Mouse (Mus musculus) gastrocnemius, postnatal 36 days (tissue): ENCODE results near the gene Syn3. TPM values are rescaled to one million over a fixed set of nuclear protein-coding genes. Genes with fewer than 3 reads are reported as not detected.

Source experiments
- DNase-seq, 2 experiments: peaks; one replicate each; pipeline ENCODE4 v3.0.0; 2022
- intact Hi-C: fragments of 180-260 bp; cut with DNase I; formaldehyde crosslinking; loops from one replicate; pipeline ENCODE4 v1.15.1; 2025
- total RNA-seq, 2 experiments: library from RNA; stranded (reverse); gene quantifications; 2 replicates each; pipeline ENCODE4 v1.2.3; 2021

The Syn3 gene
- total RNA-seq, 2 experiments from 2014 or later = 0.15 to 0.28 TPM

DNA sequence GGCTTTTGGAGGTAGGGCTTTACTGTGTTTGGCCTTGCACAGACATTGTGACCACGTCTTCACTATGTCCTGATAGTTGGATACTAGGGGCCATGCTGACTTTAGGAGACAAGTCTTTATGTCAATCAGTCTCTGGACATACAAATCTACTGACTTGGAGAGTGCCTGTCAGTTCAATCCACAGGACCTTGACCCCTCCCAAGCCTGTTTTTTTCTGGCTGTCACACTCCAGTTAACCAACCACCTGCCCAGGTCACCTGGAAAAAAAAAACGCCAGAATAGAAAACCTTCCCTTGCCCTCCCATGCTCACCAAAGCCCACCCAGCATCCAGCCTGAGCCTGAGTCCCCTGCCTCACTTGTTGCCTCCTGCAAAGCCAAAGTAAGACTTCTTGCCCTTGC is 70.7 kb downstream of the Syn3 start:
- DNase-seq = no peak
- intact Hi-C loops = no loop called here

DNA sequence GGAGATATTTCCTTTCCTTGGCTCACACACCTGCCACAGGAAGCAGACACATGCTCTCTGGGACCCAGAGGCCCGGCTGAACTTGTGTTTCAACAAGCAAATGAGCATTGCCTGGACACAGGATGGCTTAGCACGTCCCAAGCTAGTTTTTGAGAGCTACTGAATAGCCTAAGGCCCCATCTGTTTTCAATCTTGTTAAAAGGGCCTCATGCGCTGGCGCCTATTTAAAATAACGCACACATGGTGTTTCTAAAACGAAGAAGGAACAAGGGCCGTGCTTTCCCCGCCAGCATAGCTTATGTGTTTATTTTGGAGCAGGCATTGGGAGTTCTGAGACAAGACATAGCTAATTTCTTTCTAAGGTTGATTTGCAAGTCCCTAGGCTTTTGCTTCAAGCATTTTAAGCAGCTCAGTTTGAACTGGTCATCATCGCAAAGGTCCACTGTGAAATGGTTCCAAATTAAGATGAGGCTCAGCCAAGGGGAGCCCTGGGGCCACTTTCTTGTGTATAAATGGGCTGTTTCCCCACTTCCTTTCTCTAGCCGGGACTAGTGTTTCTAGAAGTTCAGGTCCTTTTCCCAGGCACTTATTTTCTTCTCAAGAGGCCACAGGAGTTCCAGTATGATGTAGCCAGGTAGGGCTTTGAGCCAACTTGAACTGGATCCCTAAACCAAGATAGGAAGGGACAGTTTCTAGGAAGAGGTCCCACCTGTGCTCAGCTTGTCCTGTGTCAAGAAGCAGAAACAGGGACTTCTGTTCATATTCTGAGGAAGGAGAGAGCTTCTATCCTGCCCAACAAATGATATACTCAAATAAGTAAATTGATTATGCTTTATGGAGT is 72.8 kb downstream of the Syn3 start:
- intact Hi-C loops = no loop called here
- DNase-seq = no peak

DNA sequence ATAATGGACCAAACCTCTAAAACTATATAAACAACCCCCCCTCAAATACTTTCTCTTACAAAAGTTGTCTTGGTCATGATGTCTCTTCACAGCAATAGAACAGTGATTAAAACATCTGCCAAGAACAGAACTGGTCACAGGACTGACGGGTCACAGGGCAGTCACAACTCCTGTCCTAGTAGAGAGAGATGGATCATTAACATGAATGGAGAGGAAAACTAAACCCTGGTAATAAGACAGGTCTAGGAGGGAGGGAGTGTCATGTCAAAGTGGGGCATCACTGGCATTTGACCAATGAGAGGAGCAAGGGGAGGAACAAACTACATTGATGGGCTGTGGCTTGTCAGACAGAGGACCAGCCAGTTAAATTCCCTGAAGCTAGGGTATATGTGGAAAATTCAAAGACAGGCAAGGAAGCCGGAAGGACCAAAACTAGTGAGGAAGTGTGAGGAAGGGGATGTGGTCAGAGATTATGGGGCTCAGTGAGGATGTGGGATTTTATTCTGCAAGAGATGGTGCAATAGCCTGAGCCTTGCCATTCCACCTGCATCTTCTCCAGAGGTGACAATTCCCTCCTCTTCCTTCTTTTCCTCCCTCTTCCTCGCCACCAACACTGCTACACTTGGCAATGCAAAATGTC is 76.8 kb downstream of the Syn3 start:
- intact Hi-C loops = no loop called here
- DNase-seq = no peak

DNA sequence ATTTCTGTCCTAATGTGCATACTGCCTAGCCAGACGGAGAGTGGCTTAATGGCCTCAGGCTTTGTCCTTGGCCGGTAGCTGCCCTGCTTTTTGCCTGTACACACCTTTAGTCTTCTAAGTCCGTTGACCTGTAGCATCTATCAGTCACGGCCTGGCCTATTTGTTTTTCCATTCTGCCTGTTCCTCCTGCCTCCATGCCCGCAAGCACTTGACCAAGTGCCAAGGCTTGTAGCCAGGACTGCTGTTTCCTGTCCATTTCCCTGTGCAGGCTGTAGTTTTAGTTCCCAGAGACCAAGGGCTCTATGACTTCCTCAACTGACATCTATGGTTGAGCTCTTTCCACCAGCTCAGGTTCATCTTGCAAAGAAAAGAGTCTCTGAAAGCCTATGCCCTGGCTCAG is 79.8 kb downstream of the Syn3 start:
- no peak for DNase-seq
- intact Hi-C loops = no loop called here

DNA sequence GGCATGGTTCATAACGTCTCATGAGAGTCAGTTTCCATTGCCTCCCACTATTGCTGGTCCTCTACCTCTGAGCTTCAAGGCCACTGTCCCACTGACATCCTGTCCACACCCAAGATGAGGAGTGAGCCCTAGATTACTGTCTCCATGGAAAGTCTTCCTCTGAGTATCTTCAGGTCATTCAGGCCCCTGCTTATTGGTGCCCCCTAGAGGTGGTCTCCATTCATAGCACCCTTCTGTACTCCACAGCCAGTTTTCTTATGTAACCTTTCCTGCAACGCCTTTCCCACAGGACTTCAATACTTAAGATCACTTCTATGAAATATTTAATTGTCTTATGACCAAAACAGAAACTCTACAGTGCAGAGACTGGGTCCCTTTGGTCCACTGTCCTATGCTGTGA is 80.4 kb downstream of the Syn3 start:
- no peak for DNase-seq
- intact Hi-C loops = no loop called here

DNA sequence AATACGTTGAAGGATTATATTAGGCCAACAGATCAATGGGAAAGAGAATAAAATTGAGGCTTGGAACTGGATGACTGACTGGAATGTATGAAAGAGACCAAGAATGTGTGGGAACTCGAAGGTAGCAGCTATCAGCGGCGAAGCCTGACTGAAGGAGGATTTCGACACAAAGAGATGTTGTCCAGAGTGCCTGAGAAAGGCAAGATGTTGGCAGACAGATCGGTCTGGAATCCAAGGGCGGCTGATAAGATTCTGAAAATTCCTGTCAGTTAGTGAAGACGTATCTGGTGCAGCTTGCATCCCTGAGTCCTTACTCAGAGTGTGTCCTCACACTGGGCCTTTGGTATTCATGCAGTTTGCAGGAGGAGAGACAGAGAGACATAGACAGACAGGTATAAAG is 81.9 kb downstream of the Syn3 start:
- intact Hi-C loops = no loop called here
- DNase-seq = no peak

DNA sequence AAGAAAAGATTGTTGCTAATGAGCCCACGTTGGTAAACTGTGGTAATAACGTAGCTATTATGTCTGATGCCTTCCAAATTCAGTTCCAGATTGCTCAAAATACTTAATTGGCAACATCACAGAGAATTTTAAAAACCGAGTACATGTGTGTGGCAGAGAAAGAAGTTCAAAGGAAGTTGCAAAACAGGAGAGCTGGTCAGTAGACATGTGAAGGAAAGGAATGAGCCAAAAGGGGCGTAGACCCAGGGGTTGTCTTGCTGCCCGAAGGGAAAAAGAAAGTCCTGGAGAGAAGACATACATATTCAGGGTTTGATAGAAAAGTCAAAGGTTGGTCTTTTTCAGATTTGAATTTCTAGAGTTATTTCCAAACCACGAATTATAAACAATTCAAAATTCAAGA is 87.8 kb downstream of the Syn3 start:
- intact Hi-C loops = no loop called here
- DNase-seq = no peak

DNA sequence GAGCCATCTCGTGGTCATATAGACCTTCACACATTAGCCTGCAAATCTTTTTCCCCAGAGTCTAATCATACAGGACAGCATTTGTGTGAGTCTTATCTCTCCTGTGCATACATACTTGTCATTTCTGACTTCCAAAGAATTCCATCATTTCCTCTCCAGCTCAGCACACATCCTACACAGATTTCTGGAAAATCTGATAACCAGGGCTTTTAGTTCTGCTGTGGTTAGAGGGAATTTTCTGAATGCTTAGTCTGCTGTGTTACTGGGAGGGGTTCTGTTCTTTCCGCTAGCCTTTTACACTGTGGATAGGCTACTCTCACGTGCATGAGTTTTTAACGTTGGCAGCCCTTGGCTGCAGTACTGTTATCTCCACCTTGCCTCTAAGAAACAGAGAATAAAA is 91.7 kb downstream of the Syn3 start:
- intact Hi-C loops = no loop called here
- DNase-seq = no peak

DNA sequence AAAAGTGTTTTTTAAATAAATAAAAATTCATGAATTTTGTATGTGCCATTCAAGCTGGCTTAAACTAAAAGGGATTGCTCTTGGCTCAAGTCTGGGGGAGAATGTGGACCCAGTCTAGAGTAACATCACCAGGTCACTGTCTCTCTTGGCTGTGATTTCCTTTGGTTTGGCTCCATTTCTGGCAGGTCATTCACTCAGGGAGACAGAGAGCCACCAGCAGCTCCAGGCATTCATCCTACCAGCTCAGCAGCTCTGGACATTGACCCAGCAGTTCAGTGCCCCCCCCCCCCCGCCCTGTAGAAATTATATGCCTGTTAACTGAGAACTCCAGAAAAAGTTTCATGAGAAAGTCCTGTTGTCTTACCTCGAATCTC is 100.4 kb downstream of the Syn3 start:
- DNase-seq = no peak
- intact Hi-C loops = no loop called here

DNA sequence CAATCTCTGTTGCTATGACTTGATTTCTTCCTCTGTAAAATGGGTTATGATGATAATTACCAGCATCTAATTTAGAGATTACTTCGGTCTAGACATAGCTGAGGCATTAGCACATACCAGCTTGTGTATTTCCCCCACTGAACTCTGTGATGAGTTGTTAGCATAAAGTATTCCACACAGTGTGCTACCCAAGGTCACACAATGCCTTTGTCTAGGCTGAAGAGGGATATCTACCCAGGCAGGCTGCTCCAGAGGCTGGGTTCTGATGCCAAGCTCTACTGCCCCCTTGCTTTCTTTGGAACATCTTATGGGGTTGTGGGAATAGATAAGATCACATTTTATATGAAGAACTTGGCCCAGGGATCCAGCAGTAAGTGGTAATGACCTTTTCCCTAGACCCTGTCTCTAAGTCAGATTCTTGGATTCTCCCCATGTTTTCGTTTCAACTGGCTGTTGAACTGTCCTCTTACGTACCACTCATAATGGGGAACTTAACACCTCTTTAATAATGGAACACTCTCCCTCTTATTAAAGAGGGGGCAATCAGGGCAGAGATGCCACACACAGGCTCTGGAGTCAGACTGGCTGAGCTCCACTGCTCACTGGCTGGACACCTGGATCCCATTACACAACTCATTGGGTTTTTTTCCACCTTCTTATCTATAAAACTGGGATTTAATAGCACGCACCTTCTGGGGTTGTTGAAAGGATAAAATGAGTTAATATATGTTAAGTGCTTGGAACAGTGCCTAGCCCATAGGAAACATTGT is 100.9 kb downstream of the Syn3 start:
- no peak for DNase-seq
- intact Hi-C loops = no loop called here

DNA sequence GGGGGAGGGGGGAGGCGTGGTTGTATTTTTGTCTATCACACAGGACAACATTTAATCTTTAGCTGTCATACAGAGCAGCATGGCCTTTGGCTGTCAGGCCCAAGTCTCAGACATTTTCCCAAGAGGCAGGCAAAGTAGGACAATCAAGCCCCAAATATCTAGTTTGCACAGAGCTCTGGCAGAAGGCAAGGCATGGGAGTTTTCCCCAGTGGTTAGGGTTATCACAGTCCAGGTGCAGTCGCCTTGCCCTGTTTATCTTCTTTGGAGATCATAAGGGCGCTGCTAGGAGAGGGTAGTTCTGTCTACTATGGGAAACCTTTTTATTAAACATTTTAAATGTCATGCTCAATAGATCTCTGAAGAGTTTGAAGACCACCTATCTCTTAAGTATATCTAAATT is 106.3 kb downstream of the Syn3 start:
- intact Hi-C loops = no loop called here
- DNase-seq = no peak

DNA sequence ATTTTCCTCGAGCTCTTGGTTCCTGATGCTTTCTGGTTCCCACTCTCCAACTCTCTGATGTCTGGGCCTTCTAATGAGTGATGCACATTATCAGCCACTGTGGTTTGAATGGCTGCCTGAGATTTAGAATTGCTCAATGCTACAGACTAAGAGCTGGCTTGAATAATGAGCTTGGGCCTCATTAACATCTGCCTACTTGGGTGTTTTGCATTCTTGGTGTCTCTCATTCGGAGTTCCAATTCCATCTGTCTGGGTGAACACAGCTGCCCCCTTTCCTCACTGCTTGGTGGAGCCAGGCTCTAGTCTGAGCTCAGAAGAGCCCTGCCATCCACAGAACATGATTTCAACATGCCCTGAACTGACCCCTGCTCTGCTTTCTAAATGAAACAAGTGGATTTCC is 108.8 kb downstream of the Syn3 start:
- intact Hi-C loops = no loop called here
- no peak for DNase-seq

DNA sequence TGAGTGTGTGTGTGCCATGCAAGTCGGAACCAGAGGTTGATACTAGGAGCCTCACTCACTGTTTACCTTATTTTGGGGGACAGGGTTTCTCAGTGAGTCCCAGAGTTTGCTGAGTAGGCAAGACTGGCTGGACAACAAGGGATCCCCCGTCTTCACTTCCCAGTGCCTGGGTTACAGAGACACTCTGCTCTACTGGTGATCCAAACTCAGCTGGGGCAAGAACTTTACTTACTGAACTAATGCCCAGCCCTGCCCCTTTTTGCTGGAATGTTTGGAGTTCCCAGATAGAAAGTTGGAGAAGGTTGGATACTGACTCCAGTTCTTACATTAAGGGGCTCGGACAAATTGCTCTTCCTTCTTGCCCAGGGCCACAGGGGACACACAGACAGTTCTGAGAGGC is 109.3 kb downstream of the Syn3 start:
- no peak for DNase-seq

DNA sequence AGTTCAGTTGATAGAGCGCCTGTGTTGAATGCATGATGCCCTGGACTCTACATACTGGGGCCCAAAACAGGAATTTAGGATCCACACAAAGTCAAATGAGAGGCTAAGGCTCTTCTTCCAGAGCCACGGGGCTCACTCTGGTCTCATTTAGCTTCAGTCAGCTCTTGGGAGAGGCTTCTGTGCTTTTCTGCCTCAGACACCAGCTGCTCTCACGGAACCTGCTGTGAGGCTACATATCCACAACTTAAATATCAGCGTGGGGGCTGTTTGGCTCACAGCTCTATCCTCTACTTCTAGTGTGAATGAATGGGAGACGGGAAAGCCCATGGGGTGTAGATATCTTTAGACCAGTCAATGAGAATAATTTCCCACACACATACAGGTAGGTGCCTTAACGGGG is 109.9 kb downstream of the Syn3 start:
- DNase-seq = no peak
- intact Hi-C loops = no loop called here

More for the DNA sequence above, 109.3 kb downstream of the Syn3 start:
- intact Hi-C loops = no loop called here

DNA sequence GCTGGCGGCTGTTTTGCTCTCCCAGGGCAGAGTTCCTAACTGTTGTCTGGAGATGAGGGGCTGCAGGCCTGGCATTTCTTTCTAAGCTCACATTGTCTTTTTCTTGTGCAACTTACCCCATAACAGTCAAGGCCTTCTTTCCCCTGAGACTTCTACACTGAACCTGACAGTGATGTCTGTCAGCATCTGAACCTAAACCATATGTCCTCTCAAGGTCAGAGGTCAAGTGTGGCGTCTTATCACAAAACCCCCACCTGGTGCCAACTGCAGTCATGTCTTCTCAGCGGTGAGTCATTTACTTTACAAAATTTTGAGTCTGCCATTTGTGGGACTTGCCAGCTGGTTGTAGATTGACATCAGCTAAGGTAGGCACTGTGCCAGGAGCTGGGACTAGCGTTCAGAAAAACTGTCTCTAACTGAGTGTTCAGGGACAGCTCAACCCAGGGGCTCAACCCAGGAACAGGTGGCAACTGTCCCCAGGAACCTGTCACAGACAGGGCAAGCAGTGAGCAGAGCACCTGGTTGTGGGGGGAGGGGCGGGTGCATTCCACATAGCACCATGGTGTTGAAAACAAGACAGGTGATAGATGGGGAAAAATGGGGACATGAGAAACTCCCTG is 110.8 kb downstream of the Syn3 start:
- intact Hi-C loops = no loop called here
- no peak for DNase-seq

DNA sequence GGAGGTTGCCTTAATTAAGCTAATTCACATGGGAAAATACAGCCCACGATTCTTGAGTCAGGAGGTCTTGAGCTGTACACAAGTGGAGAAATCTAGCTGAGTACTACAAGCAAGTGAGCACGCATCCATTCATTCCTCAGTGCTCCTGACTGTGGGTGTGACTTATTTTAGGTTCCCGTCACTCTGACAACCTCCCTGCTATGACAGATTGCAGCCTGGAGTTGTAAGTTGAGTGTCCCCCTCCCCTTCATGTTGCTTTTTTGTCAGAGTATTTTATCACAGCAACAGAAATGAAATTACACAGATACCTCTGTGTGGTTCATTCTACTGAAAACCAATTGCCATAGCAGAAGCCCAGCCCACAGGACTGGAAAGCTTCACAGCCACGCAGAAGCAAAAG is 112.5 kb downstream of the Syn3 start:
- intact Hi-C loops = no loop called here
- DNase-seq = no peak

DNA sequence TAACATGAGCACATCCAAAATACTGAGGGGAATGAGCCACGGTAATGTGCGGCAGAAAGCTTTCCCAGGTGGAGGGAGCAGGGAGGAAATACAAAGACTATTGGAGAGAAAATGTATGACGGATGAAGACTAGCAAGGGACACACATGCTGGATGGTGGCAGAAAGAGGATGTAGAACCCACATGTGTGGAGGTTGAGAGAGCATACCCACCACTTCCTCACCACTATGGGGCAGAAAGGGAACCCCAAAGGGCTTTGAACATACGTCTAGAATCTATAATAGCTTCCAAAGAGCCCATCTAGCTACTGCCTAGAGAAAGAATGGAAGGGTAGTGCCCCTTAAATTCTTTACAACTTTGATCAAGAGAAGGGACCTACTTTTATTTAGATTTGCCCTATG is 113.0 kb downstream of the Syn3 start:
- DNase-seq = no peak
- intact Hi-C loops = no loop called here

DNA sequence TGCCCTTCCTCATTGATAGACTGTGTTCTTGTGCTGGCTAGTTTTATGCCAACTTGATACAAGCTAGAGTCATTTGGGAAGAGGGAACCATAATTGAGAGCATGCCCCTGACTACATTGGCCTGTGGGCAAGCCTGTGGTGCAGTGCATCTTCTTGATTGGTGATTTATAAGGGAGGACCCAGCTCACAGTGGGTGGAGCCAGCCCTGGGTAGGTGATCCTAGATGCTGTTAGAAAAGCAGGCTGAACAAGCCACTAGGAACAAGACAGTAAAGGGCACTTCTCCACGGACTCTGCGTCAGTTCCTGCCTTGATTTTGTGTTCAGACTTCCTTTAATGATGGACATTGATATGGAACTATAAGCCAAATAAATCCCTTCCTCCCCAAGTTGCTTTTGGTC is 114.0 kb downstream of the Syn3 start:
- intact Hi-C loops = no loop called here
- DNase-seq = no peak

DNA sequence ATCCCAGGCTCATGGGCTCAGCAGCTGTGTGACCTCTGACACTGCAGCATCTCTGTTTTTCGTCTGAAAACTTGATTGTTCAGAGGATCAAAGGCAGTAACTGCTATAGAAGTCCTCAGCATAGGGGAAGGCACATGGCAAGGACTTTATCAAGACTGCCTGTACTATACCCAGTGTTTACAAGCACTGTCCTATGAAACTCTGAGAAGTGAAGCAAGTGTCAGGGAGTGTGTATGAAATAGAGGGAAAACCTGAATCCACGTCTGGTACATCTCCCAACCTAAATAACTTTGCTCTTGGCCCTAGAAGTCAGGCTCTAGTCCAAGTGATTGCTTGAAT is 116.8 kb downstream of the Syn3 start:
- intact Hi-C loops = no loop called here
- DNase-seq = no peak

DNA sequence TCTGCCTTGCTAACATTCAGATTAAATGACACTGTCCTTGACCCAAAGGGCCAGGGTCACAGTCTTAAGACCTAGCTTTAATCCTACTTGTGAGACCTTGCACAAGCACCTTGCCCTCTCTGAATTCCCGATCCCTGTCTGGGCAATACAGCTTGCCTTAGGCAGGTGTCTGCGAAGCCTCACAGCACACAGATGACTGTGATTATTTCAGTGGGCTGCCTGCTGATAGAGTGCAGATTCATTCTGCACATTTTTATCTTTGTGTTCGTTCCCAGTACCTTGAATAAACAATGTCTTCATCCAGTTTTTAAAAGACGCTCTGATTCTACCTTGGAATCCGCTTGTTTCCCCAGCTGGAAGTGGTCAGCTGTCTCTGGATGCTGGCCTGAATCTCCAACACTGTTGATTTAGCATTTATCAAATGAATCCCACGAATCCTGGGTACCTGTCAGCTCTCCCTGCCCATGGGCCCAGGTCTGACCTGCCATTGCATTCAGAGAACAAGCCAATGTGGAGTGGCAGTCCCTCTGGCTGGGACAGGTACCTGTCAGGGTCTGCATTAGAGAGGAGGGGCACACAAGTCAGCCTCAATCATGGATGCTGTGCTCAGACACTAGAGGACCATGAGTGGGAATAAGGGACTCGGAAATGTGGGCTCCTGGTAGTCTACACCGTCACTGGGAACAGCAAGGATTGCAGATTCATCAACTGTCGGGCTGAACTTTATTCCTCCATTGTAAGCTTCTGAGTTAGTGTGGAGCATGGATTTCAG is 117.4 kb downstream of the Syn3 start:
- no peak for DNase-seq
- intact Hi-C loops = no loop called here

DNA sequence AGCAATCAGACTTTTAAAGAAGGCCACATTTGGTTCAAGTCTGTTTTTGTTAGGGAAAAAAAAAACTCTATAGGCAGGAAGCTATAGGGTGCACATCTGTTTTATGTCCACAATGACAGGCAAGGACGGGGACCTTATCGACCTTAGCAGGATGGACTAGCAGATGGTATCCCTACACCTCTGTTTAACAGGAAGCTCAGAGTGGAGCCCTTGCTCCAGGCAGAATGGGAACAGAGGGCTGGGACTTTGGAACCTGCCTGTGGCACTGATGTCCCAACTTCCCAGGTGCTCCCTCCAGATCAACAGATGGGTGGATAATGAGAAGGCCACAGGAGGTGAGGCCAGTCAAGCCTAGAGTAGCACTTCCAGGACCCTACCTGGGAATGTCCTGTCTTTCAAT is 118.1 kb downstream of the Syn3 start:
- DNase-seq = no peak
- intact Hi-C loops = no loop called here
